ENCODE assay signal across 8 mouse cellular contexts in genomic region chr3:73056492-73057196, GRCm38 (mm10). TPM values are rescaled to one million over a fixed set of nuclear protein-coding genes. Genes with fewer than 3 reads are reported as not detected.
DNase-seq lines count a peak whose midpoint lies in the region; ATAC-seq lines count a peak whose summit lies in the region.

No protein-coding gene starts in this region.

- DNase-seq in heart, adult 8-10 months (ENCODE audit: low spot score), result no peak
- DNase-seq in ZHBTc4 (ENCODE audit: low read depth, low spot score), result peak; percentile 23
- DNase-seq in forebrain, embryonic 11.5 days (ENCODE audit: low spot score), result peak; percentile 62
- no peak for DNase-seq in adrenal gland, postnatal 36 days
- no peak for DNase-seq in kidney, postnatal 10 days

- under 1% methylated on average over 32 of the region's 32 CpGs for WGBS in heart, embryonic 11.5 days (ENCODE audit: insufficient replicate concordance)
- WGBS in forebrain, embryonic 11.5 days, result under 1% methylated on average over 32 of the region's 32 CpGs
- WGBS in liver, embryonic 12.5 days (ENCODE audit: insufficient replicate concordance), result 2% methylated on average over 31 of the region's 32 CpGs
- WGBS in stomach, embryonic 14.5 days, result under 1% methylated on average over 32 of the region's 32 CpGs

- no peaks in the 10 kb centered on the region for H3K9me3 ChIP-seq in heart, embryonic 11.5 days (replicated peaks; ENCODE audit: control insufficient read depth, low read length)
- no peaks in the 10 kb centered on the region for H3K9me3 ChIP-seq in forebrain, embryonic 11.5 days (ENCODE audit: control insufficient read depth, low read length)
- no peaks in the 10 kb centered on the region for H3K9me3 ChIP-seq in liver, embryonic 12.5 days (replicated peaks)
- H3K9me3 ChIP-seq in stomach, embryonic 14.5 days (ENCODE audit: control insufficient read depth, low read depth, low read length), result no peaks in the 10 kb centered on the region

- H3K4me1 ChIP-seq in heart, embryonic 11.5 days (ENCODE audit: control insufficient read depth, insufficient read depth, low read length), result no peaks in the 10 kb centered on the region
- 0 out of 2 replicates have a peak, but pooled peaks cover 3% of the 10 kb centered on the region for H3K4me1 ChIP-seq in forebrain, embryonic 11.5 days (replicated peaks; ENCODE audit: control insufficient read depth, insufficient read depth, low read length)
- H3K4me1 ChIP-seq in liver, embryonic 12.5 days, result 0 out of 2 replicates have a peak, but pooled peaks cover 2% of the 10 kb centered on the region
- no peaks in the 10 kb centered on the region for H3K4me1 ChIP-seq in stomach, embryonic 14.5 days (ENCODE audit: control insufficient read depth, insufficient read depth, low read length)

- peak overlapping the region; percentile 95 for H3K4me2 ChIP-seq in heart, embryonic 11.5 days
- H3K4me2 ChIP-seq in forebrain, embryonic 11.5 days (ENCODE audit: low read depth, low read length, severe bottlenecking), result peak overlapping the region; percentile 93
- H3K4me2 ChIP-seq in liver, embryonic 12.5 days, result peak overlapping the region; percentile 60
- peak overlapping the region; percentile 84 for H3K4me2 ChIP-seq in stomach, embryonic 14.5 days (replicated peaks; ENCODE audit: low read depth, low read length)

- H3K4me3 ChIP-seq in heart, embryonic 11.5 days (ENCODE audit: low read depth, low read length), result peak overlapping the region; percentile 61
- peak overlapping the region; percentile 59 for H3K4me3 ChIP-seq in forebrain, embryonic 11.5 days (ENCODE audit: low read depth, low read length)
- peak overlapping the region; percentile 37 for H3K4me3 ChIP-seq in liver, embryonic 12.5 days
- peak overlapping the region; percentile 45 for H3K4me3 ChIP-seq in stomach, embryonic 14.5 days (ENCODE audit: low read depth, low read length)

- no peak for ATAC-seq in heart, embryonic 11.5 days (replicated peaks; ENCODE audit: insufficient number of reproducible peaks, low FRiP score, low TSS enrichment)
- peak; percentile 50 for ATAC-seq in forebrain, embryonic 11.5 days (replicated peaks; ENCODE audit: low FRiP score)
- no peak for ATAC-seq in liver, embryonic 12.5 days
- ATAC-seq in stomach, embryonic 14.5 days (ENCODE audit: insufficient number of reproducible peaks, insufficient read depth, low FRiP score, low read depth), result peak; percentile 37; the same call in 1 of the 2 replicates

- no peak overlapping the region for H3K9ac ChIP-seq in heart, embryonic 11.5 days (ENCODE audit: low read depth, low read length)
- peak overlapping the region; percentile 51 for H3K9ac ChIP-seq in forebrain, embryonic 11.5 days (ENCODE audit: low read length)
- no peak overlapping the region for H3K9ac ChIP-seq in liver, embryonic 12.5 days
- H3K9ac ChIP-seq in stomach, embryonic 14.5 days (replicated peaks; ENCODE audit: low read depth, low read length), result no peak overlapping the region

- peaks cover 44% of the 10 kb centered on the region for H3K27me3 ChIP-seq in heart, embryonic 11.5 days (ENCODE audit: control insufficient read depth, insufficient read depth, low read length)
- H3K27me3 ChIP-seq in forebrain, embryonic 11.5 days (ENCODE audit: control insufficient read depth, insufficient read depth, low read length), result peaks cover 17% of the 10 kb centered on the region; the same call in 1 of the 2 replicates
- H3K27me3 ChIP-seq in liver, embryonic 12.5 days (replicated peaks), result peaks cover 53% of the 10 kb centered on the region
- peaks cover 3% of the 10 kb centered on the region; the same call in 1 of the 2 replicates for H3K27me3 ChIP-seq in stomach, embryonic 14.5 days (ENCODE audit: control insufficient read depth, insufficient read depth, low read length)

- no peak overlapping the region for H3K27ac ChIP-seq in heart, embryonic 11.5 days (ENCODE audit: low read depth, low read length)
- no peak overlapping the region for H3K27ac ChIP-seq in forebrain, embryonic 11.5 days (ENCODE audit: low read depth, low read length)
- H3K27ac ChIP-seq in liver, embryonic 12.5 days, result no peak overlapping the region
- H3K27ac ChIP-seq in stomach, embryonic 14.5 days (ENCODE audit: low read length), result no peak overlapping the region

- H3K36me3 ChIP-seq in heart, embryonic 11.5 days (ENCODE audit: control insufficient read depth, insufficient read depth, low read length), result no peaks in the 10 kb centered on the region
- no peaks in the 10 kb centered on the region for H3K36me3 ChIP-seq in forebrain, embryonic 11.5 days (ENCODE audit: control insufficient read depth, insufficient read depth, low read length)
- H3K36me3 ChIP-seq in liver, embryonic 12.5 days, result no peaks in the 10 kb centered on the region
- H3K36me3 ChIP-seq in stomach, embryonic 14.5 days (ENCODE audit: control insufficient read depth, insufficient read depth, low read length), result no peaks in the 10 kb centered on the region

RNA-seq across cellular contexts. Expression of gene Slitrk3, which starts 1.0 kb away (rescaled TPM):
- 0.13 and 0.16 TPM in 2 replicates for polyA plus RNA-seq in heart, embryonic 11.5 days (2014; fragmentation: Nextera tagmentation; extraction: Ambion mirVana)
- under 1 TPM in 2 of 4 experiments, not detected in 2; 0.06 to 0.09 TPM for total RNA-seq in heart, adult 8-10 months (2022)
- polyA plus RNA-seq in forebrain, embryonic 11.5 days (2014; fragmentation: Nextera tagmentation; extraction: Ambion mirVana), result 0.51 and 0.89 TPM in 2 replicates
- polyA plus RNA-seq in liver, embryonic 12.5 days (2016; fragmentation: Nextera tagmentation; extraction: Ambion mirVana), result 0.05 TPM in 1 of 2 replicates, not detected in the other
- 2.0 and 2.6 TPM in 2 replicates for polyA plus RNA-seq in stomach, embryonic 14.5 days (2014; fragmentation: Nextera tagmentation; extraction: Ambion mirVana)
- not detected for total RNA-seq in adrenal gland, postnatal 36 days (2021)

Comparison
In these comparisons a context has a peak if more than half of its experiments do, and no peak if none do; other contexts are left out.
1. ATAC-seq: peak in forebrain, embryonic 11.5 days (single experiment) and stomach, embryonic 14.5 days (single experiment); none in heart, embryonic 11.5 days (single experiment) and liver, embryonic 12.5 days (single experiment).
2. DNase-seq: peak in ZHBTc4 (single experiment) and forebrain, embryonic 11.5 days (single experiment); none in heart, adult 8-10 months (single experiment), adrenal gland, postnatal 36 days (0 of 2) and kidney, postnatal 10 days (single experiment).
3. Peak in every context shown above with its lines, with median percentiles within 50 percentile points of each other: H3K4me2 ChIP-seq and H3K4me3 ChIP-seq.